Mouse (Mus musculus): ENCODE results near the gene Sh3pxd2b. TPM values are rescaled to one million over a fixed set of nuclear protein-coding genes. Genes with fewer than 3 reads are reported as not detected.

Sh3pxd2b gene
- polyA plus RNA-seq, 1 experiment from 2014 or later, result 30.0 TPM

GRCm38 (mm10) chr11:32451306-32451705 is 103.7 kb downstream of the Sh3pxd2b start:
- H3K27ac ChIP-seq (replicated peaks), result no peak overlapping the region

GRCm38 (mm10) chr11:32452745-32453144 is 105.1 kb downstream of the Sh3pxd2b start:
- no peaks in the 10 kb centered on the region for H3K27me3 ChIP-seq
- WGBS, result 90% methylated on average over 4 of the region's 4 CpGs
- H3K4me3 ChIP-seq, result no peak overlapping the region
- ATAC-seq (ENCODE audit: low FRiP score, low read depth), result no peak
- H3K36me3 ChIP-seq, result no peaks in the 10 kb centered on the region
- no peak overlapping the region for H3K27ac ChIP-seq (replicated peaks)
- H3K9me3 ChIP-seq, result no peaks in the 10 kb centered on the region
- H3K9ac ChIP-seq (replicated peaks), result no peak overlapping the region
- H3K4me1 ChIP-seq, result peaks cover 20% of the 10 kb centered on the region
- no peak overlapping the region for H3K4me2 ChIP-seq (replicated peaks)

More at GRCm38 (mm10) chr11:32451306-32451705, 103.7 kb downstream of the Sh3pxd2b start:
- Histone ChIP-seq H3K9ac (replicated peaks) (no peak overlapping the region), H3K9me3 (no peaks in the 10 kb centered on the region), H3K4me3 (no peak overlapping the region), H3K36me3 (no peaks in the 10 kb centered on the region), H3K27me3 (no peaks in the 10 kb centered on the region), H3K4me2 (replicated peaks) (no peak overlapping the region), H3K4me1 (peaks cover 10% of the 10 kb centered on the region)
- 90% methylated on average over 6 of the region's 6 CpGs for WGBS
- no peak for ATAC-seq (ENCODE audit: low FRiP score, low read depth)

GRCm38 (mm10) chr11:32453353-32453915 is 105.8 kb downstream of the Sh3pxd2b start:
- H3K36me3 ChIP-seq, result no peaks in the 10 kb centered on the region
- no peak overlapping the region for H3K4me3 ChIP-seq
- H3K9ac ChIP-seq (replicated peaks), result no peak overlapping the region
- no peaks in the 10 kb centered on the region for H3K27me3 ChIP-seq
- H3K4me1 ChIP-seq, result peaks cover 20% of the 10 kb centered on the region
- WGBS, result 36% methylated on average over 8 of the region's 8 CpGs
- H3K9me3 ChIP-seq, result no peaks in the 10 kb centered on the region
- H3K4me2 ChIP-seq (replicated peaks), result no peak overlapping the region
- no peak for ATAC-seq (ENCODE audit: low FRiP score, low read depth)
- H3K27ac ChIP-seq (replicated peaks), result 0 out of 2 replicates have a peak overlapping the region, but pooled peaks have one; percentile 42

GRCm38 (mm10) chr11:32454231-32454799 is 106.7 kb downstream of the Sh3pxd2b start:
- Histone ChIP-seq H3K27me3 (no peaks in the 10 kb centered on the region), H3K4me1 (peaks cover 20% of the 10 kb centered on the region), H3K27ac (replicated peaks) (peak overlapping the region; percentile 94), H3K36me3 (no peaks in the 10 kb centered on the region), H3K9ac (replicated peaks) (peak overlapping the region; percentile 95), H3K9me3 (no peaks in the 10 kb centered on the region), H3K4me2 (replicated peaks) (peak overlapping the region; percentile 88), H3K4me3 (peak overlapping the region; percentile 96)
- WGBS, result 2% methylated on average over 19 of the region's 19 CpGs
- ATAC-seq (ENCODE audit: low FRiP score, low read depth), result no peak; the same call in 1 of the 2 replicates

GRCm38 (mm10) chr11:32454800-32455506 is 107.3 kb downstream of the Sh3pxd2b start, which contains the start of gene Ubtd2:
Ubtd2 (plus strand) TSS chr11:32455370.
- under 1% methylated on average over 55 of the region's 86 CpGs for WGBS
- Histone ChIP-seq H3K36me3 (no peaks in the 10 kb centered on the region), H3K4me3 (peak within 1 kb of the TSS; percentile 96), H3K4me2 (replicated peaks) (peak within 1 kb of the TSS; percentile 88), H3K9ac (replicated peaks) (peak within 1 kb of the TSS; percentile 95), H3K27ac (replicated peaks) (peak within 1 kb of the TSS; percentile 94), H3K27me3 (no peaks in the 10 kb centered on the region), H3K4me1 (peaks cover 20% of the 10 kb centered on the region), H3K9me3 (no peaks in the 10 kb centered on the region)
- ATAC-seq (ENCODE audit: low FRiP score, low read depth), result peak; percentile 98

- WGBS, result under 1% methylated on average over 42 of the region's 58 CpGs
- H3K36me3 ChIP-seq, result no peaks in the 10 kb centered on the region
- H3K4me3 ChIP-seq, result peak overlapping the region; percentile 96
- peak overlapping the region; percentile 95 for H3K9ac ChIP-seq (replicated peaks)
- peak; percentile 16 for ATAC-seq (ENCODE audit: low FRiP score, low read depth)
- H3K27ac ChIP-seq (replicated peaks), result peak overlapping the region; percentile 94
- H3K4me1 ChIP-seq, result peaks cover 20% of the 10 kb centered on the region
- no peaks in the 10 kb centered on the region for H3K27me3 ChIP-seq
- peak overlapping the region; percentile 88 for H3K4me2 ChIP-seq (replicated peaks)
- H3K9me3 ChIP-seq, result no peaks in the 10 kb centered on the region
Measured at GRCm38 (mm10) chr11:32455507-32456141, 108.0 kb downstream of the Sh3pxd2b start.

GRCm38 (mm10) chr11:32456356-32456755 is 108.7 kb downstream of the Sh3pxd2b start:
- peaks cover 20% of the 10 kb centered on the region for H3K4me1 ChIP-seq
- ATAC-seq (ENCODE audit: low FRiP score, low read depth), result no peak
- H3K27ac ChIP-seq (replicated peaks), result no peak overlapping the region

GRCm38 (mm10) chr11:32464282-32464681 is 116.7 kb downstream of the Sh3pxd2b start:
- WGBS, result 73% methylated on average over 2 of the region's 2 CpGs
- Histone ChIP-seq H3K4me2 (replicated peaks) (no peak overlapping the region), H3K27ac (replicated peaks) (no peak overlapping the region), H3K4me3 (no peak overlapping the region), H3K27me3 (no peaks in the 10 kb centered on the region), H3K9me3 (no peaks in the 10 kb centered on the region), H3K9ac (replicated peaks) (no peak overlapping the region), H3K36me3 (no peaks in the 10 kb centered on the region), H3K4me1 (0 out of 2 replicates have a peak, but pooled peaks cover 8% of the 10 kb centered on the region)
- no peak for ATAC-seq (ENCODE audit: low FRiP score, low read depth)

More at GRCm38 (mm10) chr11:32456356-32456755, 108.7 kb downstream of the Sh3pxd2b start:
- Histone ChIP-seq H3K4me3 (peak overlapping the region; percentile 96), H3K36me3 (no peaks in the 10 kb centered on the region), H3K27me3 (no peaks in the 10 kb centered on the region), H3K9ac (replicated peaks) (peak overlapping the region; percentile 95), H3K4me2 (replicated peaks) (peak overlapping the region; percentile 88), H3K9me3 (no peaks in the 10 kb centered on the region)
- WGBS, result 10% methylated on average over 6 of the region's 6 CpGs

GRCm38 (mm10) chr11:32471925-32472324 is 124.3 kb downstream of the Sh3pxd2b start:
- no peak overlapping the region for H3K27ac ChIP-seq (replicated peaks)
- ATAC-seq (ENCODE audit: low FRiP score, low read depth), result no peak
- no peaks in the 10 kb centered on the region for H3K4me1 ChIP-seq
- H3K9ac ChIP-seq (replicated peaks), result no peak overlapping the region
- H3K4me3 ChIP-seq, result no peak overlapping the region
- no peak overlapping the region for H3K4me2 ChIP-seq (replicated peaks)
- WGBS, result 72% methylated on average over 2 of the region's 2 CpGs
- H3K36me3 ChIP-seq, result no peaks in the 10 kb centered on the region
- H3K27me3 ChIP-seq, result no peaks in the 10 kb centered on the region
- H3K9me3 ChIP-seq, result no peaks in the 10 kb centered on the region

GRCm38 (mm10) chr11:32474725-32475124 is 127.1 kb downstream of the Sh3pxd2b start:
- Histone ChIP-seq H3K36me3 (no peaks in the 10 kb centered on the region), H3K4me1 (no peaks in the 10 kb centered on the region), H3K27me3 (no peaks in the 10 kb centered on the region), H3K9ac (replicated peaks) (no peak overlapping the region), H3K27ac (replicated peaks) (no peak overlapping the region), H3K9me3 (no peaks in the 10 kb centered on the region), H3K4me2 (replicated peaks) (no peak overlapping the region), H3K4me3 (no peak overlapping the region)
- ATAC-seq (ENCODE audit: low FRiP score, low read depth), result no peak
- 95% methylated on average over 3 of the region's 3 CpGs for WGBS

- no peaks in the 10 kb centered on the region for H3K36me3 ChIP-seq
- WGBS, result 79% methylated on average over 5 of the region's 5 CpGs
- no peaks in the 10 kb centered on the region for H3K4me1 ChIP-seq
- no peak for ATAC-seq (ENCODE audit: low FRiP score, low read depth)
- no peak overlapping the region for H3K9ac ChIP-seq (replicated peaks)
- H3K27ac ChIP-seq (replicated peaks), result no peak overlapping the region
- H3K27me3 ChIP-seq, result no peaks in the 10 kb centered on the region
- no peak overlapping the region for H3K4me3 ChIP-seq
- H3K9me3 ChIP-seq, result no peaks in the 10 kb centered on the region
- no peak overlapping the region for H3K4me2 ChIP-seq (replicated peaks)
Measured at GRCm38 (mm10) chr11:32475487-32476236, 128.0 kb downstream of the Sh3pxd2b start.

Data from midbrain, embryonic 12.5 days (tissue).